Mouse (Mus musculus) thymus, postnatal 10 days (tissue): ENCODE measurements at regions not wholly inside any gene's neighbourhood (a gene's known extent, or its start where the extent isn't known, plus 50 kb on each side); places are given as distances from the start of the nearest gene placed in this dataset.

Experiments
- DNase-seq, 2 experiments: peaks; one replicate each; pipeline ENCODE4 v3.0.0; 2021; ENCODE audit warnings: low spot score in 2 of 2

- no peak for DNase-seq
Measured at GRCm38 (mm10) chr14:62001481-62001949, 290.9 kb upstream of the Rnaseh2b start.

GRCm38 (mm10) chr14:62002131-62002530, 290.3 kb upstream of the Rnaseh2b start:
- no peak for DNase-seq

- no peak for DNase-seq
Measured at GRCm38 (mm10) chr14:62003013-62003781, 289.2 kb upstream of the Rnaseh2b start.

- DNase-seq, result no peak
Measured at GRCm38 (mm10) chr14:62003797-62004196, 288.6 kb upstream of the Rnaseh2b start.

- no peak for DNase-seq
Measured at GRCm38 (mm10) chr14:62008707-62009106, 283.7 kb upstream of the Rnaseh2b start.

- no peak for DNase-seq
Measured at GRCm38 (mm10) chr14:62018804-62019203, 273.6 kb upstream of the Rnaseh2b start.

GRCm38 (mm10) chr14:62020996-62021395, 271.4 kb upstream of the Rnaseh2b start:
- no peak for DNase-seq

GRCm38 (mm10) chr14:62022193-62022592, 270.2 kb upstream of the Rnaseh2b start:
- DNase-seq, result no peak

- no peak for DNase-seq
Measured at GRCm38 (mm10) chr14:62023022-62023421, 269.4 kb upstream of the Rnaseh2b start.

GRCm38 (mm10) chr14:62027751-62028279, 264.6 kb upstream of the Rnaseh2b start:
- DNase-seq, result no peak

GRCm38 (mm10) chr14:62030059-62030458, 262.3 kb upstream of the Rnaseh2b start:
- no peak for DNase-seq

GRCm38 (mm10) chr14:62033661-62034060, 258.7 kb upstream of the Rnaseh2b start:
- DNase-seq, result no peak

- DNase-seq, result no peak
Measured at GRCm38 (mm10) chr14:62034664-62035063, 257.7 kb upstream of the Rnaseh2b start.

- DNase-seq, result no peak
Measured at GRCm38 (mm10) chr14:62035416-62035815, 257.0 kb upstream of the Rnaseh2b start.

GRCm38 (mm10) chr14:62037514-62037913, 254.9 kb upstream of the Rnaseh2b start:
- DNase-seq, result no peak

GRCm38 (mm10) chr14:62037917-62038316, 254.5 kb upstream of the Rnaseh2b start:
- no peak for DNase-seq

- DNase-seq, result peak in 1 of 2 experiments; percentile 25
Measured at GRCm38 (mm10) chr14:62042305-62043116, 249.9 kb upstream of the Rnaseh2b start.

- no peak for DNase-seq
Measured at GRCm38 (mm10) chr14:62043117-62043422, 249.3 kb upstream of the Rnaseh2b start.

GRCm38 (mm10) chr14:62050941-62051340, 241.4 kb upstream of the Rnaseh2b start:
- no peak for DNase-seq

- DNase-seq, result no peak
Measured at GRCm38 (mm10) chr14:62051923-62052322, 240.5 kb upstream of the Rnaseh2b start.

GRCm38 (mm10) chr14:62053004-62053403, 239.4 kb upstream of the Rnaseh2b start:
- DNase-seq, result no peak

- no peak for DNase-seq
Measured at GRCm38 (mm10) chr14:62057096-62057495, 235.3 kb upstream of the Rnaseh2b start.

GRCm38 (mm10) chr14:62058100-62058499, 234.3 kb upstream of the Rnaseh2b start:
- DNase-seq, result no peak
